Mouse (Mus musculus): ENCODE data around the gene Phrf1. TPM values are rescaled to one million over a fixed set of nuclear protein-coding genes. Genes with fewer than 3 reads are reported as not detected.

The Phrf1 gene
- polyA plus RNA-seq, 1 experiment = 44.5 TPM

DNA sequence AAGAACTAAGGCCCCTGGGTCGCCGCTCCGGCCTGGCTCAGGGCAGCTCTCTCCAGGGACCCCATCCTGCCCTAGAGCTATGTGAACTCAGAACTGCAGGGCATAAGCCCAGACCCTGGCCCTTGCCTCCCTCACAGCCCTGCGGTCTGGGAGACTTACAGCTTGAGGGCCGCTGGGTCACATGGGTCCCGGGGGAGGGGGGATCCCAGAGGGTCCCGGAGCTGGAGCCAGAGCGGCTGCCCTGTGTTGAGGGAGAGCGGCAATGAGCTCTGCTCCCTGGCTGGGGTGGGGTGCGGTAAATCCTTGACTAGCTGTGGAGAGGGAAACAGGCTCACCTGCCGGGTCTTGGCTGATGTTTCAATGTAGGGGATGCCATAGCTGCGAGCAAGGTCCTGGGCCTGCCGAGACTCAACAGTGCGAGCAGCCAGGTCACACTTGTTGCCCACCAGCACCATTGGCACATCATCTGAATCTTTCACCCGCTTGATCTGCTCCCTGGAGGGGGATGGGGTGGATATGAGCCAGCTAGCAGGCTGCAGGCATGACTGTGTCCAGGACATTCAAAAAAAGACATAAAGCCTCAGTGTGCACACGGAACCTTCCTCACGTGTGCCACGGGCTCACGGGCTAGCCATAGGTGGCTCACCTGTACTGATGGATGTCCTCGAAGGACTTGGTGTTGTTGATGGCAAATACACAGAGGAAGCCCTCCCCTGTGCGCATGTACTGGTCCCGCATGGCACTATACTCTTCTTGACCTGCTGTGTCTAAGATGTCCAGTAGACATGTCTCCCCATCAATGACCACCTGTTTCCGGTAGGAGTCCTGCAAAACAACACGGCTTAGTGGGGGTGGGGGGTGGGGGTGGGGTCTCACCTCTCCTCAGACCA lies 36.5 kb upstream of the Phrf1 start:
- Histone ChIP-seq H3ac (ENCODE audit: control insufficient read depth, insufficient read length) (no peak overlapping the region), H3K36me3 (ENCODE audit: control insufficient read depth, insufficient read depth) (peaks cover 18% of the 10 kb centered on the region), H3K4me3 (peak overlapping the region; percentile 47), H3K79me2 (ENCODE audit: control insufficient read depth, insufficient read depth) (peaks cover 9% of the 10 kb centered on the region), H3K27me3 (ENCODE audit: control insufficient read depth, insufficient read depth, insufficient read length) (no peaks in the 10 kb centered on the region), H3K4me2 (ENCODE audit: low read depth) (peak overlapping the region; percentile 75)
- TF ChIP-seq POLR2AphosphoS2 (IDR thresholded peaks at IDR 0.05; ENCODE audit: insufficient read length, low read depth) (no peak), POLR2A (IDR thresholded peaks at IDR 0.05; ENCODE audit: insufficient read length, low read depth) (no peak), TCF12 (IDR thresholded peaks at IDR 0.05; ENCODE audit: insufficient read depth, poor library complexity, severe bottlenecking) (no peak), MAX (IDR thresholded peaks at IDR 0.05; ENCODE audit: low read depth) (no peak), REST (IDR thresholded peaks at IDR 0.05; ENCODE audit: insufficient read depth, insufficient read length) (no peak)

DNA sequence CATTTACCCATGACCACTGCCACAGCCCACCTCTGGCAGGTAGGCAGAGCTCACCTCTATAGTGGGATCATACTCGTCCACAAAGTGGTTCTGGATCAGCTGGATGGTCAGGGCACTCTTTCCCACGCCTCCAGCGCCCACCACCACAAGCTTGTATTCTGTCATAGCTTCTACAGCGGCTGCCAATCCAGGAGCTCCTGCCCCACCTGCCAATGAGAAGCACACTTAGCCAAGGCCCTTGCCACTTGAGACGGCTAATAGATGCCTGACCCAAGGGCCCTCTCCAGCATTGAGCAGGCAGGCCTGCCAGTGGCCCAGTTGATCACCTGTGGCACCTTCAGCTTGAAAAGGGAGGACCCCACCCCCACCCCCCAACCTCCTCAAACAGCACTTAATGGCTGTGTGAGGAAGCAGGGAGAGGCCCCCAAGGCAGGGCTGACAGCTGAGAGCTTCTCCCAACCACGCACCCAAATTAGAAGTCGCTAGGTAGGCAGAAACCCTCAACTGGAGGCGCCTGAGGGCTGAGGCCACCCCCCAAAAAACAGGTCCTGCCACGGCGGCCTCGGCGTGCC lies 35.7 kb upstream of the Phrf1 start:
- peak overlapping the region; percentile 75 for H3K4me2 ChIP-seq (ENCODE audit: low read depth)
- TF ChIP-seq CEBPB (IDR thresholded peaks at IDR 0.05; ENCODE audit: insufficient read depth, poor library complexity, severe bottlenecking) = no peak
- no peak for TF ChIP-seq TCF12 (IDR thresholded peaks at IDR 0.05; ENCODE audit: insufficient read depth, poor library complexity, severe bottlenecking)
- TF ChIP-seq USF1 (IDR thresholded peaks at IDR 0.05; ENCODE audit: low read depth) = no peak
- no peak for TF ChIP-seq E2F4 (IDR thresholded peaks at IDR 0.05; ENCODE audit: insufficient read depth)
- no peak for TF ChIP-seq MAX (IDR thresholded peaks at IDR 0.05; ENCODE audit: low read depth)
- no peak for TF ChIP-seq POLR2A (IDR thresholded peaks at IDR 0.05; ENCODE audit: insufficient read length, low read depth)
- TF ChIP-seq REST (IDR thresholded peaks at IDR 0.05; ENCODE audit: insufficient read depth, insufficient read length) = no peak
- no peak for TF ChIP-seq TCF3 (IDR thresholded peaks at IDR 0.05; ENCODE audit: insufficient read length, low read depth)
- TF ChIP-seq MYOD1 (IDR thresholded peaks at IDR 0.05; ENCODE audit: control insufficient read depth in 1 of 3, insufficient read length in 2 of 3, low read depth in 2 of 3) = no peak
- peak overlapping the region; percentile 82 for H3ac ChIP-seq (ENCODE audit: control insufficient read depth, insufficient read length)
- H3K4me3 ChIP-seq = peak overlapping the region; percentile 47
- no peaks in the 10 kb centered on the region for H3K27me3 ChIP-seq (ENCODE audit: control insufficient read depth, insufficient read depth, insufficient read length)
- H3K79me2 ChIP-seq (ENCODE audit: control insufficient read depth, insufficient read depth) = peaks cover 9% of the 10 kb centered on the region
- peaks cover 18% of the 10 kb centered on the region for H3K36me3 ChIP-seq (ENCODE audit: control insufficient read depth, insufficient read depth)

DNA sequence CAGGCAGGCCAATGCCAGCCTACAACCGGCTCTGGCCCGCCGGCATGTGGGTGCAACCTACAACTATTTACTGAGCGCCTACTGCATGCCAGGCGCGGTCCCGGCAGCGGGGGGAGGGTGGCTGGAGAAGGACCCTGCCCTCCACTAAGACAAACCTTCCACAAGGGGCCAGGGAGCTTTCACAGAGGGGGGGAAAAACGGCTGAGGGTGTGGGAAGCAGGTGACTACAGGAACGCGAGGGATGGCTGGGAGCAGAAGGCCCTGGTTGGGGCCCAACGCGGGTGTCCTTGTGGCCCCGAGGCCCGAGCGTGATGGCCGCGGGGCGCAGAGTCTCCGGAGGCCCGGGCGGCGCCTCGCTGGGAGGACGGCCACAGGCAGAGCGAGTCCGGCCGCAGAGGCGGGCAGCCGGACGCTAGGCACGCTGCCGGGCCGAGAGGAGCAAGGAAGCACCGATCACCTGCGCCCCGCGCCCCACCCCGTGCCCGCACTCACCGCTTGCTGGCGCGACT lies 35.2 kb upstream of the Phrf1 start:
- Histone ChIP-seq H3K4me3 (peak overlapping the region; percentile 47), H3ac (ENCODE audit: control insufficient read depth, insufficient read length) (peak overlapping the region; percentile 82), H3K36me3 (ENCODE audit: control insufficient read depth, insufficient read depth) (peaks cover 18% of the 10 kb centered on the region), H3K79me2 (ENCODE audit: control insufficient read depth, insufficient read depth) (peaks cover 9% of the 10 kb centered on the region), H3K4me2 (ENCODE audit: low read depth) (peak overlapping the region; percentile 75), H3K27me3 (ENCODE audit: control insufficient read depth, insufficient read depth, insufficient read length) (no peaks in the 10 kb centered on the region)
- TF ChIP-seq MAX (IDR thresholded peaks at IDR 0.05; ENCODE audit: low read depth) = no peak
- TF ChIP-seq SRF (IDR thresholded peaks at IDR 0.05; ENCODE audit: control insufficient read depth, insufficient read length, low read depth) = no peak
- TF ChIP-seq MYOD1 (IDR thresholded peaks at IDR 0.05; ENCODE audit: control insufficient read depth in 1 of 3, insufficient read length in 2 of 3, low read depth in 2 of 3) = peak in 1 of 3 experiments; percentile 11

DNA sequence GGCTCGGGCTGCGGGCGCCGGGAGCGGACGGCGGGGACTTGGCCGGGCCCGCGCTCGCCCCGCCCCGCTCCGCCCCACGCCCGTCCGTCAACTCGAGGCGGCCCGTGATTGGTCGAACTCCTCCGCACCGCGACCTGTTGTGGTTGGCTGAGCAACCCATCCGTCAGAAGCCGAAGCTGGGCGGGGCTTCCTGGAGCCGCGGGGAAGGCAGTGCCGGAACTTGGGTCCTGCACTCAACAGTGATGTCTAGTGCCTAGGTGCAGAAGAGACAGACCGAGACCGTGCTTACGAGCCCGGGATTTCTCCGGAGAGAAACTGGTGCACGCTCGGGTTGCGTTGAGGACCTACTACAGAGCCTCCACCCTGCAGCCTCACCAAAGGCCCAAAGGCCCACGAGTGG lies 34.6 kb upstream of the Phrf1 start, which contains the start of the genes Hras and Lrrc56:
Hras (minus strand) TSS at position 58 of the 400 bp plus-strand sequence.
Lrrc56 (plus strand) TSS at position 210 of the 400 bp plus-strand sequence.
- peak within 1 kb of the TSS; percentile 82 for H3ac ChIP-seq (ENCODE audit: control insufficient read depth, insufficient read length)
- no peak for TF ChIP-seq MAX (IDR thresholded peaks at IDR 0.05; ENCODE audit: low read depth)
- TF ChIP-seq POLR2AphosphoS2 (IDR thresholded peaks at IDR 0.05; ENCODE audit: insufficient read length, low read depth) = peak; percentile 72
- no peak for TF ChIP-seq REST (IDR thresholded peaks at IDR 0.05; ENCODE audit: insufficient read depth, insufficient read length)
- peak; percentile 56 for TF ChIP-seq SRF (IDR thresholded peaks at IDR 0.05; ENCODE audit: control insufficient read depth, insufficient read length, low read depth)
- TF ChIP-seq POLR2A (IDR thresholded peaks at IDR 0.05; ENCODE audit: insufficient read length, low read depth) = peak; percentile 69
- peaks cover 9% of the 10 kb centered on the region for H3K79me2 ChIP-seq (ENCODE audit: control insufficient read depth, insufficient read depth)
- peak within 1 kb of the TSS; percentile 99 for H3K4me2 ChIP-seq (ENCODE audit: low read depth)
- H3K36me3 ChIP-seq (ENCODE audit: control insufficient read depth, insufficient read depth) = peaks cover 18% of the 10 kb centered on the region
- H3K4me3 ChIP-seq = peak within 1 kb of the TSS; percentile 47
- no peaks in the 10 kb centered on the region for H3K27me3 ChIP-seq (ENCODE audit: control insufficient read depth, insufficient read depth, insufficient read length)

DNA sequence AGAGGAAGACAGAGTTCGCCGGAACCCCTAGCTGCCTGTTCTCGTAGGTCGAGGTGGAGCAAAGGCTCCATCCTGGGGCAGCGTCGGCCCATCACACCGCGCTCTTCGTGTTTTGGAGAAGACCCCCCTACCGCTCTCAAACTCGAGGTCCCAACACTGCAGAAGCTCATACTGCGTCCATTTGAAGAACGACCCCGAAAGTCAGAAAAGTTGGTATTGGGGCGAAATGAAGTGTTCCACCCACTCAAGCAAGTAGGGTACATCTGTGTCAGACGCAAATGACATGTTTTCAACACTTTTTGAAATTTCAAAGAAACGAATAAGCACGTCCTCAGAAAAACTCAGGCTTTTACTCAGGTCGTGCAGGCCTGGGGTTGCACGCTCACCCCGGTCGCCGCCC lies 34.2 kb upstream of the Phrf1 start:
- H3K36me3 ChIP-seq (ENCODE audit: control insufficient read depth, insufficient read depth) = peaks cover 18% of the 10 kb centered on the region
- peaks cover 9% of the 10 kb centered on the region for H3K79me2 ChIP-seq (ENCODE audit: control insufficient read depth, insufficient read depth)
- H3K4me3 ChIP-seq = peak overlapping the region; percentile 47
- TF ChIP-seq POLR2A (IDR thresholded peaks at IDR 0.05; ENCODE audit: insufficient read length, low read depth) (no peak), POLR2AphosphoS2 (IDR thresholded peaks at IDR 0.05; ENCODE audit: insufficient read length, low read depth) (no peak), MYOG (IDR thresholded peaks at IDR 0.05; ENCODE audit: control insufficient read depth in 1 of 3, insufficient read depth in 1 of 3, insufficient read length in 2 of 3, low read depth in 2 of 3) (no peak)
- peaks cover 4% of the 10 kb centered on the region for H3K27me3 ChIP-seq (ENCODE audit: control insufficient read depth, insufficient read depth, insufficient read length)
- H3ac ChIP-seq (ENCODE audit: control insufficient read depth, insufficient read length) = peak overlapping the region; percentile 82
- H3K4me2 ChIP-seq (ENCODE audit: low read depth) = peak overlapping the region; percentile 99

Data from myocyte (in vitro differentiated cells).